20 mouse cellular contexts compared by ENCODE assay signal in the genomic region with DNA sequence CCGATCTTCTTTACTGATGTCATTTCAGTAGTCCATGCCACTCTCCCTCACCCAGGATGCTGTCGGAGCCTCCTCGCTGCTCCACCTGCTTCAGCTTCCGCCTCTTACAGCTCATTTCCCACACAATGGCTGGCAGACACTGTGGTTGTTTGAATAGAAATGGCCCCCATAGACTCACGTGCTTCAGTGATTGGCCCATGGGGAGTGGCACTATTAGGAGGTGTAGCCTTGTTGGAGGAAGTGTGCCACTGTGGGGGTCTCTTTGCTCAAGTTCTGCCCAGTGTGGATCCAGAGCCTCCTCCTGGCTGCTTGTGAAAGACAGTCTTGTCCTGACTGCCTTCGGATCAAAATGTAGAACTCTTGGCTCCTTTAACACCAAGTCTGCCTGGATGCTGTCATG. TPM values are rescaled to one million over a fixed set of nuclear protein-coding genes. Genes with fewer than 3 reads are reported as not detected.
"Had no signal": no experiment of that assay in that cellular context is flagged by ENCODE, and none has a peak within 500 bp of the region (broad histone marks: within the 10 kb centered on the region; RNA-seq: fewer than 3 reads in every experiment).

No protein-coding gene starts in this region.

- H3K4me2 ChIP-seq: lung, embryonic 15.5 days; midbrain, embryonic 11.5 days; neural tube, embryonic 12.5 days; stomach, embryonic 15.5 days had no signal

- DNase-seq: liver, postnatal 0 days; lung, adult 2 months; lung, postnatal 14 days; lung, postnatal 36 days; midbrain, embryonic 14.5 days; right cerebral cortex, postnatal 14 days; thymus, adult 2 months; thymus, postnatal 25 days; thymus, postnatal 4 days had no signal

- H3K27me3 ChIP-seq: lung, embryonic 15.5 days; neural tube, embryonic 12.5 days; stomach, embryonic 15.5 days had no signal

- H3K4me3 ChIP-seq: lung, embryonic 15.5 days; megakaryocyte, embryonic 14.5 days; neural tube, embryonic 12.5 days; stomach, embryonic 15.5 days had no signal

- H3K9ac ChIP-seq: liver, postnatal 0 days; lung, embryonic 15.5 days; neural tube, embryonic 12.5 days; stomach, embryonic 15.5 days had no signal

- H3K27ac ChIP-seq: lung, embryonic 15.5 days; macrophage; neural tube, embryonic 12.5 days; stomach, embryonic 15.5 days; stomach, postnatal 0 days had no signal

- ATAC-seq: liver, postnatal 0 days; lung, postnatal 0 days; midbrain, embryonic 16.5 days had no signal

- H3K9me3 ChIP-seq: lung, embryonic 15.5 days; megakaryocyte, embryonic 14.5 days; neural tube, embryonic 12.5 days; stomach, embryonic 15.5 days had no signal

- H3K36me3 ChIP-seq: lung, embryonic 15.5 days; neural tube, embryonic 12.5 days; stomach, embryonic 15.5 days had no signal

RNA-seq across cellular contexts. Expression of gene Hist4h4, which starts 8.4 kb away (rescaled TPM):
- polyA plus RNA-seq: macrophage had no signal

RNA-seq across cellular contexts. Expression of gene Gucy2c, which starts 14.3 kb away (rescaled TPM):
- total RNA-seq: megakaryocyte progenitor cell, adult 5-6 weeks; monocyte, adult 5-6 weeks had no signal
- polyA plus RNA-seq: macrophage had no signal
